Mouse (Mus musculus) spleen, adult 2 months (tissue): ENCODE measurements at regions not wholly inside any gene's neighbourhood (a gene's known extent, or its start where the extent isn't known, plus 50 kb on each side); places are given as distances from the start of the nearest gene placed in this dataset.

Experiments used
- DNase-seq, 2 experiments: peaks; one replicate each; pipeline versions ENCODE4 v3.0.0 to v3.0.0-alpha.2; 2012 to 2021; ENCODE audit warnings: low spot score in 2 of 2, low read depth in 1 of 2
- H3K27ac ChIP-seq: fragments of 200-500 bp; 2 replicates; pipeline ENCODE4 v1.5.1; 2012; ENCODE audit warnings: low read length, inconsistent platforms; ENCODE audit not compliant: insufficient read depth
- H3K27me3 ChIP-seq: fragments of 200-500 bp; 2 replicates; pipeline ENCODE4 v1.6.1; 2012; ENCODE audit warnings: mild to moderate bottlenecking, moderate library complexity, low read length, inconsistent platforms; ENCODE audit not compliant: control insufficient read depth, insufficient read depth
- H3K36me3 ChIP-seq: fragments of 200-500 bp; 2 replicates; pipeline ENCODE4 v1.6.1; 2012; ENCODE audit warnings: mild to moderate bottlenecking, low read length, inconsistent platforms; ENCODE audit not compliant: control insufficient read depth, insufficient read depth
- H3K4me1 ChIP-seq: fragments of 200-500 bp; 2 replicates; pipeline ENCODE4 v1.6.1; 2011; ENCODE audit warnings: inconsistent platforms; ENCODE audit not compliant: control insufficient read depth, insufficient read depth, insufficient read length
- H3K4me3 ChIP-seq: fragments of 200-500 bp; 2 replicates; pipeline ENCODE4 v1.5.1; 2011; ENCODE audit warnings: mild to moderate bottlenecking, inconsistent platforms; ENCODE audit not compliant: insufficient read depth, insufficient read length; ENCODE audit errors: extremely low read depth
- CTCF ChIP-seq: fragments of 200-500 bp; IDR thresholded peaks from 2 replicates; pipeline ENCODE4 v1.5.1; 2011; ENCODE audit warnings: mild to moderate bottlenecking, inconsistent platforms; ENCODE audit not compliant: insufficient read depth, insufficient read length, insufficient replicate concordance; ENCODE audit errors: extremely low read depth
- POLR2A ChIP-seq: fragments of 200-500 bp; IDR thresholded peaks from 2 replicates; pipeline ENCODE4 v1.6.1; 2011; ENCODE audit warnings: low read depth, low read length, inconsistent platforms
- WGBS: fragments of 180-500 bp; shearing (Covaris S2); methylation state at CpG from one replicate; pipeline ENCODE4 v1.1.7; 2018; 5-methylcytosine and 5-hydroxymethylcytosine counted together

DNA sequence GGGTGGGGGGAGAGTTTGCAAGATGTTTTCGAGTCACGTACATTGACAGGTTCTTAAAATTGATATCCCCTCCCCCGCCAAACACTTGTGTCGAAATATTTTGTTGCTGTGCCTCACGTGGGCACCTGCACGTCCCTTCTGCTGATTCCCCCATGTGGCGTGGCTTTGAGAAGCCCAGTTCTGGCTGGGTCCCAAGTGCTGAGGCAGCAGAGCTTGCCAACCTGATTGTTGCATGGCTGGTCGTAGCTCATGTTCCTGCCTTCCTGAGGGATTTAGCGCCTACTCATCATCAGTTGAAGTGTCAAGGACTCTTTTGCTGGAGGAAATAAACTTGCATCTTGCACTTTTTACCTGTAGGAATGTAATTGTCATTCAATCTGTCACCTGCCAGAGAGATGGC lies 137.8 kb downstream of the Tfcp2l1 start:
- Histone ChIP-seq H3K4me3 (no peak overlapping the region), H3K36me3 (no peaks in the 10 kb centered on the region), H3K27me3 (no peaks in the 10 kb centered on the region), H3K27ac (no peak overlapping the region), H3K4me1 (no peaks in the 10 kb centered on the region)
- TF ChIP-seq POLR2A, result no peak
- no peak for TF ChIP-seq CTCF
- WGBS, result 73% methylated on average over 9 of the region's 9 CpGs
- no peak for DNase-seq

GRCm38 (mm10) chr1:118768831-118769230 lies 141.1 kb downstream of the Tfcp2l1 start:
- WGBS, result 35% methylated on average over 4 of the region's 4 CpGs
- Histone ChIP-seq H3K4me3 (no peak overlapping the region), H3K36me3 (no peaks in the 10 kb centered on the region), H3K27me3 (no peaks in the 10 kb centered on the region), H3K27ac (no peak overlapping the region), H3K4me1 (no peaks in the 10 kb centered on the region)
- TF ChIP-seq POLR2A (no peak), CTCF (no peak)
- DNase-seq, result no peak

- no peak overlapping the region for H3K27ac ChIP-seq
- no peak overlapping the region for H3K4me3 ChIP-seq
- H3K27me3 ChIP-seq, result no peaks in the 10 kb centered on the region
- TF ChIP-seq POLR2A (no peak), CTCF (peak; percentile 39; the same call in 1 of the 2 replicates)
- DNase-seq, result peak in 1 of 2 experiments; percentile 19
- 19% methylated on average over 9 of the region's 9 CpGs for whole genome bisulfite sequencing
- H3K36me3 ChIP-seq, result no peaks in the 10 kb centered on the region
- H3K4me1 ChIP-seq, result no peaks in the 10 kb centered on the region
Observed at GRCm38 (mm10) chr1:118772261-118772660, 144.5 kb downstream of the Tfcp2l1 start.

GRCm38 (mm10) chr1:118776594-118777441 lies 149.1 kb downstream of the Tfcp2l1 start:
- TF ChIP-seq CTCF (no peak), POLR2A (no peak)
- Histone ChIP-seq H3K4me3 (no peak overlapping the region), H3K36me3 (no peaks in the 10 kb centered on the region), H3K27ac (no peak overlapping the region), H3K27me3 (no peaks in the 10 kb centered on the region), H3K4me1 (no peaks in the 10 kb centered on the region)
- 62% methylated on average over 10 of the region's 10 CpGs for WGBS
- no peak for DNase-seq
